Mouse (Mus musculus) liver, adult (tissue): ENCODE measurements around the gene Mgll.

Source experiments
- GATA4 ChIP-seq: IDR thresholded peaks from 2 replicates; pipeline ENCODE4 v1.6.1; 2014; ENCODE audit warnings: mild to moderate bottlenecking, low read length; ENCODE audit not compliant: insufficient replicate concordance

Mgll gene

DNA sequence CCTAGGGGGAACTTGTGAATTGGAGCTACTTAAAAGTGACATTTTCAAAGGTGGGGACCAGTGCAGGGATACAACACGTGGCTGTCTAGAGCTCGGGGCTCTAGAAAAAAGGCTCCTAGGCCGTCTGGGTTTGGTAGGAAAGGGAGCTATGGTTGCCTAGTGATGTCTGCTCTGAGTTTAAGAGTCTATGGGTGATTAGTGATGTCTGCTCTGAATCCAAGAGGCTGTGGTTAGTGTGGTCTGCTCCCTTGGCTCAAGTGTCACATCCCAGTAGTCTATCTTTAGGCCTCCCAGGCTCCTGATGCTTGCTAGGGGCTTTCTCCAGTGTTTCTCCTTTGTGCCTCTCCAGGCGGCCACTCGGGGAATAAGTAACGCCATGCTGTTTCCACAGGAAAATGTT, 29.4 kb downstream of the Mgll start:
- TF ChIP-seq GATA4 = no peak

- TF ChIP-seq GATA4 = no peak
Measured at GRCm38 (mm10) chr6:88756992-88757391, 32.8 kb downstream of the Mgll start.

DNA sequence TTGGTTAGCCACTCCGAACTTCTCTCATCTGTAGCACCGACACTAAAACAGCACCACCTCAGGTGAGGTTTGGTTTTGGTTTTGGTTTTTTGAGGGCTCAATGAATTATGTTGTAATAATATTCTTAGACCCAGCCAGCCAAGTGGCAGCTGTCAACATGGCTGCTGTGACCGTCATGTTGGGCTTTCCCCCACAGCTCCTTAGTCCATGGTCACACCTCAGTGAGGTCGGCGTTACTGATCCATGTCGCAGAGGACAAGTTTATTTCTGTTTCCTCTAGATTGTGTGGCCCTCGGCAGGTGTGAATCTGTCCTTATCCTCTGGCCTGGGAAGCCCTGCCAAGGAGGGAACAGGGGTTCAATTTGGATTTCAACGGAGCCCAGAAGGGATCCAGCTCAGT, 33.9 kb downstream of the Mgll start:
- TF ChIP-seq GATA4 = no peak

DNA sequence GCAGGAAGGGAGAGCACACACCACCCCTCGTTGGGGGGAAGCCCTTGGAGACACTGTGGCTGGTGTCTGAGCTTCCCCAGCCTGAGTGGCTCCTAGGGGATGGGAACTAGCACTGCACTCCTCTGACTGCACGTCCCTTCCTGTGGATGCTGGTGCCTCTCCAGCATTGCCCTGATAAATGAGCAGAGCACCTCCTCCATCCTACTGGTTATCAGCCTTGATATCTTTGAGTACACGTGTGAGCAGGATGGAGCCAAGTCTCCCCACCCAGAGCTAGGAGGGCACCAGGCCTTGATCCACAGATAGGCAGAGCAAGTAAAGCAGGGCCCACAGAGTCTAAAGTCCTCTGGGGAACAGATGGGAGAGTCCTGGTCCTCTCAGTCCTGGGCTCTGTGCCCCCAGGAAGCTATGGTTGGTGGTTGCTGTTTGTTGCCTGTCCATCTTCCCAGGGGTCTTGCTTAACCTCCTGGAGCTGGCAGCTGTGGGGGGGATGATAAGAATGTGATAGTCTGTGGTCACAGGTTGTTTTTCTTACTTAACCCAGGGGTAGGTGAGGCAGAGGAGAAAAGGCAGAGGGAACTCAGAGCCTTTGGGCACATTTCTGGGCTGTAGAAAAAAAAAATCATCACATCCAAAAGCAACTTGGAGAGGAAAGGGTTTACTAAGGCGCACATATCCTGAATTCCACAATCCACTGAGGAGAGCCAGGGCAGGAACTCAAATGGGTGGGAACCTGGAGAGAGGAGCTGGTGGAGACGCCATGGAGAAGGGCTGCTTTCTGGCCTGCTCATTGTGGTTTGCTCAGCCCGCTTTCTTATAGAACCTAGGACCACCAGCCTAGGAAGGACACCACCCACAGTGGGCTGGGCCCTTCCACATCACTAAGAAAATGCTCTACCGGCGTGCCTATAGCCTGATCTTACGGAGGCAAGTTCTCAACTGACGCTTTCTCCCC, 34.6 kb downstream of the Mgll start:
- TF ChIP-seq GATA4 = peak; percentile 69; the same call in 1 of the 2 replicates

DNA sequence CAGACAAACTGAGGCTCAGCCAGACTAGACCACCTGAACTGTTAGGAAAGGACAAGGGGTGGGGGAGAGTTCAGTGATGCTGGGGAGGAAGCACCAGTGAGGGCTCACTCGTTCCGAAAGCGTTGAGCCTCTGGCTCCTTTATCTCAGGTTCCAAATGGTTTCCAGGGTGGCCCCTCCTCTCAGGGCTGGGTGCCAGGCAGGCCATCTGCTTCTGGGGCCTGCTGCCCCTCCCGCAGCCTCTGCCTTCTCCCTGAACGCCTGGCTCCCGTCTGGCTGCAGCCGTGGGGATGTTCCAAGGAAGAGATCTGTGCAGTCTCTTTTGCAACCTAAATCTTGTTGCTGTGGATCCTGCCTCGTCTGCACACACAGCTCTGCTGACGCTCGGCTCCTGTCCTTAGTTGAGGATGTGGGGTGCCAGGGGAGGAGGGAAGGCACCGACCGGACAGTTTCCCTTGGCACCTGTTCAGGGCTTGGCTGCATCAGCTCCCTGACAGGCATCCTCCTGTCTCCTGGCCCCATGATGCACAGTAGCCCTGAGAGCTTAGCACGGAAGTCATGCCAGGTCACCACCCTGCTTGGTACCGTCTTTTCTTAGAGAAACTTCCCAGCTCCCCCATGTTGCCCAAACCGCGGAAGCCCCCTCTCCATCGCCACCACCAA, 35.7 kb downstream of the Mgll start:
- TF ChIP-seq GATA4 = peak; percentile 20; the same call in 1 of the 2 replicates

GRCm38 (mm10) chr6:88760935-88761635, 36.9 kb downstream of the Mgll start:
- TF ChIP-seq GATA4 = no peak

GRCm38 (mm10) chr6:88761684-88762439, 37.6 kb downstream of the Mgll start:
- no peak for TF ChIP-seq GATA4

DNA sequence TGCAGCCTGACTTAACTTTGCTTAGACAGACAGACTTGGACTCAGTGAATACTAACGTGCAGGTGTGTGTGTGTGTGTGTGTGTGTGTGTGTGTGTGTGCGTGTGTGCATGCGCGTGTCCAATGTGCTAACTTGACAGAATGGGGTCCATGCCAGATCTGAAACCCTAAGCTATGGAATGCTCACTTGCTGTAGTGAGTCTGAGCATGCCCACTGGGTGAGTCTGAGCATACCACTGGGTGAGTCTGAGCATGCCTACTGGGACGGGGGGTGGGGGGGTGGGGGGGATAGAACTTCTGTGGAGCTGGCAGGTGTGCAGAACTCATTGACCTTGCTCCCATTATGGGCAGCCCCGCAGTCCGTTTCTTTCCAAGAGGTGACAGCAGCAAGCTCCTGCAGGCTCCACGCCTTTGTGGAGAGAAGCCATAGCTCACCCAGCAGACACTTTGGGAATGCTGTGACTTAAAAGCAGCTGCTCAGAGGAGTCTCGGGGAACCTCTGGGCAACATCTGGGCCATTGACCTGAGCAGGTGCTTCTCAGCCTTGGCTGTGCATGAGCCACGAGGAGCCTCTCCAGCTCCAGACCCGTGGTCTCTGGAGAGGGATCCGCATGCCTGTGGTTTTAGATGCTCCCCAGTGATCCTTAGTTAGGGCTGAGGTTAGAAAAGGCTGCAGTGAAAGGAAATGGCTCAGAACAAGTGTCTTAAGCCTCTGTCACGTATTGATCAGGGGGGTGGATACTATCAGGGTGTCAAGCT, 38.4 kb downstream of the Mgll start:
- TF ChIP-seq GATA4 = no peak

DNA sequence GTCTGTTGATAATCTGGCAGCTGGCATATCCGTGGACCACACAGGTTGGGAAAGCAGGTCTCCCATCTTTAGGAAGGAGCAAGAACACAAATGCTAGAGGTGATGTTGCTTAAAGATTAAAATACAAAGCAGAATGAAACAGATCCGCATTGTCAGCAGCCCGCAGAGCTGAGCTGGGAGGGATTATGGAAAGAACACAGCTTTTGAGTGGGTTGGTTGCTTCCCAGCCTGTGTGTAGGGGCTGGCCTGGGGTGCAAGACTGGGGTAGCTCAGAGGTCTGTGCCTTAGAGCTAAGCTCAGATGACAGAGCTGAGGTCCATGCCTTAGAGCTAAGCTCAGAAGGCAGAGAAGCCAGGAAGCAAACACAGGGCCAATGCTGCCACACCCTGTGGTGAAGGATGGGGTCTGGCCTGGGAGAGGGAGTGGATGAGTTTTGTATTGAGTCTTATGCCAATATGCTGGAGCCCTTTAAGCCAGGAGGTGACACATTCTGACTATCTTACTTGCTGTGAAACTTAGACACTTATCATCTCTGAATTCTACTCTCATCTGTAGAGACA, 39.4 kb downstream of the Mgll start:
- TF ChIP-seq GATA4 = no peak

- TF ChIP-seq GATA4 = no peak
Measured at GRCm38 (mm10) chr6:88764281-88764680, 40.1 kb downstream of the Mgll start.

DNA sequence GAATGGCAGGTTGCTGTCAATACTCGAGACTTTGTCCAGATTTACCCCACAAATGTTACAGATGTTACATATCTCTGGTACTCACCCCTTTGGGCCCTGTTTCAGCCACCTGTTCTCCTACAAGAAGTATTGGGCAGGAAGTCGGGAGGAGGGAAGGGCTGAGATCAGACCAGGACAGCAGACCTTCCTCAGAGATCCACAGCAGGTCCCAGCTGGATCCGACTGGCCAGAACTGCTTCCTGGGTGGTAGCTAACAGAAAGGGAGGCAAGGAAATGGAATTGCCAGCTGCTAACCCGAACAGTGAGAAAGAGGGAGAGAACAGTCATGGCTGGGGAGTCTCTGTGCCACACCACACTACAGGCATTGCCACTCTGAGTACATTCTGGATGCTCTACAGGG, 43.5 kb downstream of the Mgll start:
- TF ChIP-seq GATA4 = no peak

- no peak for TF ChIP-seq GATA4
Measured at GRCm38 (mm10) chr6:88769723-88770122, 45.5 kb downstream of the Mgll start.

GRCm38 (mm10) chr6:88770300-88770904, 46.2 kb downstream of the Mgll start:
- TF ChIP-seq GATA4 = no peak
